ENCODE assay signal across 8 mouse cellular contexts in genomic region chr2:24962304-24963000, GRCm38 (mm10). TPM values are rescaled to one million over a fixed set of nuclear protein-coding genes. Genes with fewer than 3 reads are reported as not detected.
DNase-seq lines count a peak whose midpoint lies in the region; ATAC-seq lines count a peak whose summit lies in the region.

Gene Dph7 (plus strand): TSS chr2:24962400.

- peak within 1 kb of the TSS; percentile 70 for H3K4me2 ChIP-seq in embryonic facial prominence, embryonic 14.5 days (ENCODE audit: low read depth, low read length)
- peak within 1 kb of the TSS; percentile 52 for H3K4me2 ChIP-seq in kidney, embryonic 14.5 days (replicated peaks; ENCODE audit: low read depth, low read length)
- peak within 1 kb of the TSS; percentile 47 for H3K4me2 ChIP-seq in limb, embryonic 15.5 days

- ATAC-seq in embryonic facial prominence, embryonic 14.5 days (ENCODE audit: low read depth), result peak; percentile 94
- ATAC-seq in kidney, embryonic 14.5 days (ENCODE audit: low FRiP score, low TSS enrichment), result peak; percentile 81
- ATAC-seq in limb, embryonic 15.5 days (ENCODE audit: insufficient number of reproducible peaks, low FRiP score, low TSS enrichment, low read depth), result peak; percentile 83

- DNase-seq in 3T3-L1 (ENCODE audit: low read depth, low spot score), result peak; percentile 79
- DNase-seq in adrenal gland, postnatal 4 days (ENCODE audit: low spot score in 2 of 2), result peak; percentile 69 to 77
- peak; percentile 93 for DNase-seq in embryonic facial prominence, embryonic 14.5 days (ENCODE audit: low spot score)
- DNase-seq in heart, adult 8-10 months (ENCODE audit: low spot score), result peak; percentile 83
- DNase-seq in monocyte, adult 2 months (ENCODE audit: low read depth in 1 of 2, low spot score in 2 of 2), result peak; percentile 64 to 78
- DNase-seq in spleen, postnatal 36 days (ENCODE audit: low spot score in 2 of 2), result peak; percentile 80 to 87

- H3K4me3 ChIP-seq in embryonic facial prominence, embryonic 14.5 days (ENCODE audit: low read depth, low read length), result peak within 1 kb of the TSS; percentile 68
- peak within 1 kb of the TSS; percentile 87 for H3K4me3 ChIP-seq in kidney, embryonic 14.5 days (ENCODE audit: low read length)
- H3K4me3 ChIP-seq in limb, embryonic 15.5 days, result peak within 1 kb of the TSS; percentile 68

- peaks cover 57% of the 10 kb centered on the region for H3K36me3 ChIP-seq in embryonic facial prominence, embryonic 14.5 days (ENCODE audit: control insufficient read depth, insufficient read depth, low read length)
- H3K36me3 ChIP-seq in kidney, embryonic 14.5 days (ENCODE audit: control insufficient read depth, insufficient read depth, low read length), result peaks cover 50% of the 10 kb centered on the region
- H3K36me3 ChIP-seq in limb, embryonic 15.5 days, result peaks cover 68% of the 10 kb centered on the region

- WGBS in embryonic facial prominence, embryonic 14.5 days, result 1% methylated on average over 28 of the region's 28 CpGs
- under 1% methylated on average over 28 of the region's 28 CpGs for WGBS in kidney, embryonic 14.5 days
- WGBS in limb, embryonic 15.5 days, result 2% methylated on average over 28 of the region's 28 CpGs

- H3K27me3 ChIP-seq in embryonic facial prominence, embryonic 14.5 days (replicated peaks; ENCODE audit: control insufficient read depth, insufficient read depth, low read length), result no peaks in the 10 kb centered on the region
- H3K27me3 ChIP-seq in kidney, embryonic 14.5 days (ENCODE audit: control insufficient read depth, insufficient read depth, low read length), result no peaks in the 10 kb centered on the region
- no peaks in the 10 kb centered on the region for H3K27me3 ChIP-seq in limb, embryonic 15.5 days

- no peaks in the 10 kb centered on the region for H3K9me3 ChIP-seq in embryonic facial prominence, embryonic 14.5 days (ENCODE audit: control insufficient read depth, low read length)
- no peaks in the 10 kb centered on the region for H3K9me3 ChIP-seq in kidney, embryonic 14.5 days (ENCODE audit: control insufficient read depth, low read length)
- no peaks in the 10 kb centered on the region for H3K9me3 ChIP-seq in limb, embryonic 15.5 days

- H3K9ac ChIP-seq in embryonic facial prominence, embryonic 14.5 days (ENCODE audit: low read depth, low read length), result peak within 1 kb of the TSS; percentile 79
- peak within 1 kb of the TSS; percentile 78 for H3K9ac ChIP-seq in kidney, embryonic 14.5 days (ENCODE audit: low read depth, low read length)
- peak within 1 kb of the TSS; percentile 64 for H3K9ac ChIP-seq in limb, embryonic 15.5 days

- peak within 1 kb of the TSS; percentile 22; the same call in 1 of the 2 replicates for H3K27ac ChIP-seq in embryonic facial prominence, embryonic 14.5 days (replicated peaks; ENCODE audit: low read depth, low read length)
- H3K27ac ChIP-seq in kidney, embryonic 14.5 days (ENCODE audit: low read depth, low read length), result no peak within 1 kb of the TSS
- H3K27ac ChIP-seq in limb, embryonic 15.5 days, result peak within 1 kb of the TSS; percentile 55; the same call in 1 of the 2 replicates

- H3K4me1 ChIP-seq in embryonic facial prominence, embryonic 14.5 days (ENCODE audit: control insufficient read depth, insufficient read depth, low read length), result peaks cover 4% of the 10 kb centered on the region; the same call in 1 of the 2 replicates
- peaks cover 5% of the 10 kb centered on the region; the same call in 1 of the 2 replicates for H3K4me1 ChIP-seq in kidney, embryonic 14.5 days (ENCODE audit: control insufficient read depth, insufficient read depth, low read length)
- H3K4me1 ChIP-seq in limb, embryonic 15.5 days, result peaks cover 7% of the 10 kb centered on the region

RNA-seq across cellular contexts. Expression of gene Dph7, which starts in this region (rescaled TPM):
- total RNA-seq in adrenal gland, postnatal 4 days (2021), result 10 to 100 TPM; 20.3 to 21.3 TPM
- 24.1 and 27.6 TPM in 2 replicates for polyA plus RNA-seq in embryonic facial prominence, embryonic 14.5 days (2014; fragmentation: Nextera tagmentation; extraction: Ambion mirVana)
- 1 to 10 TPM; 4.6 to 7.5 (median 6.2) TPM for total RNA-seq in heart, adult 8-10 months (2022)
- polyA plus RNA-seq in kidney, embryonic 14.5 days (2014; fragmentation: Nextera tagmentation; extraction: Ambion mirVana), result 26.4 and 30.2 TPM in 2 replicates
- 28.4 and 30.2 TPM in 2 replicates for polyA plus RNA-seq in limb, embryonic 15.5 days (2015; fragmentation: Nextera tagmentation; extraction: Ambion mirVana)
